Mouse (Mus musculus) C3H10T1/2 (cell line): ENCODE data around the gene Pafah1b1. TPM values are rescaled to one million over a fixed set of nuclear protein-coding genes. Genes with fewer than 3 reads are reported as not detected.

ENCODE experiments used
- polyA plus RNA-seq, 2 experiments: library from polyadenylated mRNA; unstranded; fragments of >200 nt; fragmentation: generic; extraction: Trizol; gene quantifications; one replicate each; pipeline ENCODE4 v1.2.1; 2012; ENCODE audit warnings: missing spikeins in 2 of 2

Pafah1b1 gene
- polyA plus RNA-seq, result 10 to 100 TPM in 1 of 2 experiments, 1 to 10 TPM in 1; 3.9 to 23.5 TPM

DNA sequence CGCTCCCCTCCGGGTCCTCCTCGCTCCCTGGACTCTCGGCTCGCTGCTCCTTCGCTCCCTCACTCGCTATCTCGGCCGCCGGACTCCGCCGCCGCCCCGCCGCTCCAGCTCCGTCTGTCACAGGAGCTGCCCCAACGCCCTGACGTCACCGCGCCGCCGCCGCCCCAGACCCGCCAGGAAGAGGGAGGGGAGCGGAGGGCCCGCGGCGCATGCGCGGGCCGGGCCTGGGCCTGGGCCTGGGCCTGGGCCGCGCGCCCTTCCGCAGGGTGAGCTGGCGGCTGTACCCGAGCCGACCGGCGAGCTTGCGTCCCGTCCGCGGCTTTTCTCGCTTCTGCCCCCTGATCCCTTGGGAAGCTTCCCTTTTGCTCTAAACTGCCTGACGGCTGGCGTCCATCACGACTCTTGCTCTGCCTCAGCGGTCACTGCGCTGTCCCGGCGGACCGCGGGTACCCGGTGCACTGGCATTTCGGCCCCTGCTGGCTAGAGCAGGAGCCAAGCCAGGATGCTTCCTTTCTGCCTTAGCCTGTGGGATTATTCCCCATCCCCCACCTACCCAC lies at the start of gene Pafah1b1:
Pafah1b1 (minus strand) TSS at position 436 of the 557 bp plus-strand sequence.

DNA sequence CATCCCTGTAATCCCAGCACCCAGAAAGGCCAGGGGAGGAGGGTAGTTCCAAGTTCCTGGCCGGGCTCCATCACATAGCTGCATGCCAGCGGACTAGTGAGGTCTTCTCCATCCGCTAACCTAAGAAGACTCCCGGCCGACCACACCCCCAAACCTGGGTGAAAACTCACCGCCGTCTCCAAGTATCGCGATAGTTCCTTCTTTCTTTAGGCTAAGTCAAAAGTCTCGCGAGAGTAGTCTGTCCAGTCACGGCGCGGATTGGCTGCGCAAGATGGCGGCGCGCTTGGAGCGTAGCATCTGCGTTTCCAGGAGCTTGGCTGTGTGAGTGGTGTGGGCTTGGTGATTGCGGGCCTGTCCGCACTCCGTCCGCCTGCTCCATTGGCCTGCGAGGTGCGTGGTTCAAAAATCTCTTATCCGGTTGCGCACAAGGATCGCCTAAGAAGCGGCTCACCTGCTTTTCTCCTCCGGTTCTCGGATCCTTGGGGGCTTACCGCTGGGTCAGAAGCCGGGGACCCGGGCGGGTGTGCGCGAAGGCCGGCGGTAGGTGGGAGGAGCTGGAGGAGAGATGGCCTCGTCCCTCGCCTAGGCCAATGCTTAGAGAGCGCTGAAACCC lies 46.2 kb upstream of the Pafah1b1 start, which contains the start of gene Mettl16:
Mettl16 (plus strand) TSS at position 236 of the 613 bp plus-strand sequence.

DNA sequence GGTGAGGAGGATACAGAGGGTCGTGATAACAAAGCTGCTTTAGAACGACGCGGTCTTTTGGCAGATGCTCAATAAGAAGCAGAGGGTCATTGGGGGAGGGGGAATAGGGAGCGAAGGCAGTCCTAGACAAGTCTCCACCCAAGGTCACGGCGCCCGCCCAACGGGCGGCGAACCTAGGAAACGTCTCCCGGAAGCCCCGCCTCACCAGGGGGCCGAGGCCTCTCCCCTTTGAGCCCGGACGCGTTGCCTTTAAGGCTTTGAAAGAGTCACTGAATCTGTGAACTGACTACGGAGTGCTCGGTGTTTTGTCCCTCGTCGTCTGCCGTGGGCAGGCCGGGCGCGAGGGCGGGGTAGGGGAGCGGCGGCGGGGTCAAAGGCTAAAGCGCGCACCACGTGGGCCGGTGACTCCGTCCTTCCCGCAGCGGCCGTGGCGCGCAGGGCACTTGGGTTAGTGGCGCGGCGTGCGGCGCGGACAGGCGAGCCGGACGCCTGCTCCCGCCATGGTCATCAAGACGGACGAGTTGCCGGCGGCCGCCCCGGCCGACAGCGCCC lies 75.3 kb downstream of the Pafah1b1 start, which contains the start of gene Cluh:
Cluh (plus strand) TSS at position 401 of the 552 bp plus-strand sequence.

Other genes starting within 250 kb of the Pafah1b1 start
- gene Rap1gap2, start 113.8 kb downstream of the Pafah1b1 start, polyA plus RNA-seq, result 1 to 10 TPM in 1 of 2 experiments, under 1 TPM in 1; 0.48 to 1.3 TPM
- gene Ccdc92b, start 105.1 kb downstream of the Pafah1b1 start, polyA plus RNA-seq, result under 1 TPM; 0.09 to 0.83 TPM
- gene Cluh, start 75.2 kb downstream of the Pafah1b1 start, polyA plus RNA-seq, result 10 to 100 TPM; 23.4 to 28.3 TPM
- 10 to 100 TPM in 1 of 2 experiments, 1 to 10 TPM in 1; 2.0 to 12.6 TPM for gene Mettl16, start 46.2 kb upstream of the Pafah1b1 start, polyA plus RNA-seq
- gene Mnt, start 106.2 kb upstream of the Pafah1b1 start, polyA plus RNA-seq, result 10 to 100 TPM in 1 of 2 experiments, 1 to 10 TPM in 1; 4.7 to 17.8 TPM
- gene Sgsm2, start 172.4 kb upstream of the Pafah1b1 start, polyA plus RNA-seq, result 10 to 100 TPM in 1 of 2 experiments, 1 to 10 TPM in 1; 7.3 to 24.2 TPM
- 10 to 100 TPM in 1 of 2 experiments, 1 to 10 TPM in 1; 3.0 to 14.8 TPM for gene Tsr1, start 173.4 kb upstream of the Pafah1b1 start, polyA plus RNA-seq
- gene Smg6, start 201.2 kb upstream of the Pafah1b1 start, polyA plus RNA-seq, result 10 to 100 TPM in 1 of 2 experiments, 1 to 10 TPM in 1; 2.1 to 59.8 TPM
- gene Srr, start 201.3 kb upstream of the Pafah1b1 start, polyA plus RNA-seq, result 10 to 100 TPM in 1 of 2 experiments, 1 to 10 TPM in 1; 1.2 to 19.6 TPM